Mouse (Mus musculus) brain, adult 2 months (tissue): ENCODE measurements at regions not wholly inside any gene's neighbourhood (a gene's known extent, or its start where the extent isn't known, plus 50 kb on each side); places are given as distances from the start of the nearest gene placed in this dataset.

Experiments
- DNase-seq: peaks from one replicate; pipeline ENCODE4 v3.0.0; 2011; ENCODE audit warnings: low read depth, low spot score

GRCm38 (mm10) chr5:35332001-35332400 is 53.9 kb downstream of the Adra2c start:
- DNase-seq: peak; percentile 81

GRCm38 (mm10) chr5:35334416-35335059 is 54.4 kb upstream of the Hmx1 start:
- peak; percentile 78 for DNase-seq

GRCm38 (mm10) chr5:35335081-35335480 is 53.8 kb upstream of the Hmx1 start:
- DNase-seq: no peak
